Mouse (Mus musculus): Measurements from ENCODE around the gene Csrnp1. TPM values are rescaled to one million over a fixed set of nuclear protein-coding genes. Genes with fewer than 3 reads are reported as not detected.
A peak's percentile ranks its signal among the peaks of the same experiment; 100 is the strongest.

Csrnp1 gene
- total and polyA plus RNA-seq, 2 experiments: 9.2 to 9.7 TPM

DNA sequence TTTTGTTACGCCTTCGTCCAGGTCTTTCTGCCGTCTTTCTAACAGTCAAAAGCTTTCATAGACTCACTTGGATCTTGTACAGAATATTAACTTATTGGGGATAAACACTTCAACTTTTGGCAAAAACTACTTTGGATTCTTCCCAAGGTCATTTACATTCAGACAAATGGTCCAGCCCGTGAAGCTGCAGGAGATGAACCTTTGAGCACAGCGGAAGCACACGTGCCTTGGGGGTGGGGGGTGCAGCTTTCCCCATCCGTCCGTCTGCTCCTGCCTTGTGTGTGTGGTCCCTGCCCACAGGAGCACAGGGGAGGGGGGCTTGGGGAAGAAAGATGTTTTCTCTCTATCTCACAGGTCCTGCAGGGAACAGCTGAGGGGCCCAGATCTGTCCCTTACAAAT lies 58.7 kb downstream of the Csrnp1 start:
- no peaks in the 10 kb centered on the region for H3K4me1 ChIP-seq (ENCODE audit: control insufficient read depth, insufficient read depth, low read length)
- no peak overlapping the region for H3K27ac ChIP-seq (replicated peaks; ENCODE audit: insufficient read depth, low read depth, low read length)
- no peaks in the 10 kb centered on the region for H3K27me3 ChIP-seq (ENCODE audit: control insufficient read depth, insufficient read depth, low read length)
- WGBS: 55% methylated on average over 8 of the region's 8 CpGs
- H3K36me3 ChIP-seq (ENCODE audit: control insufficient read depth, insufficient read depth, low read length): peaks cover 45% of the 10 kb centered on the region
- peak; percentile 56 for DNase-seq (ENCODE audit: extremely low read depth, low read depth, low spot score)
- no peaks in the 10 kb centered on the region for H3K79me2 ChIP-seq (ENCODE audit: control insufficient read depth, insufficient read depth, low read length)
- TF ChIP-seq CTCF (IDR thresholded peaks at IDR 0.05; ENCODE audit: low read depth, low read length) (no peak), POLR2A (IDR thresholded peaks at IDR 0.05; ENCODE audit: extremely low read depth, insufficient read depth, low read length) (no peak)
- H3K4me3 ChIP-seq (ENCODE audit: insufficient read depth, low read depth, low read length): no peak overlapping the region
- H3K9ac ChIP-seq (ENCODE audit: low read depth, low read length): no peak overlapping the region

GRCm38 (mm10) chr9:119925120-119925657 lies 59.3 kb downstream of the Csrnp1 start:
- 85% methylated on average over 16 of the region's 16 CpGs for WGBS
- no peaks in the 10 kb centered on the region for H3K27me3 ChIP-seq (ENCODE audit: control insufficient read depth, insufficient read depth, low read length)
- H3K79me2 ChIP-seq (ENCODE audit: control insufficient read depth, insufficient read depth, low read length): no peaks in the 10 kb centered on the region
- H3K4me1 ChIP-seq (ENCODE audit: control insufficient read depth, insufficient read depth, low read length): no peaks in the 10 kb centered on the region
- H3K4me3 ChIP-seq (ENCODE audit: insufficient read depth, low read depth, low read length): no peak overlapping the region
- DNase-seq (ENCODE audit: extremely low read depth, low read depth, low spot score): peak; percentile 25
- no peak overlapping the region for H3K27ac ChIP-seq (replicated peaks; ENCODE audit: insufficient read depth, low read depth, low read length)
- no peak overlapping the region for H3K9ac ChIP-seq (ENCODE audit: low read depth, low read length)
- TF ChIP-seq CTCF (IDR thresholded peaks at IDR 0.05; ENCODE audit: low read depth, low read length): no peak
- TF ChIP-seq POLR2A (IDR thresholded peaks at IDR 0.05; ENCODE audit: extremely low read depth, insufficient read depth, low read length): no peak
- peaks cover 46% of the 10 kb centered on the region for H3K36me3 ChIP-seq (ENCODE audit: control insufficient read depth, insufficient read depth, low read length)

DNA sequence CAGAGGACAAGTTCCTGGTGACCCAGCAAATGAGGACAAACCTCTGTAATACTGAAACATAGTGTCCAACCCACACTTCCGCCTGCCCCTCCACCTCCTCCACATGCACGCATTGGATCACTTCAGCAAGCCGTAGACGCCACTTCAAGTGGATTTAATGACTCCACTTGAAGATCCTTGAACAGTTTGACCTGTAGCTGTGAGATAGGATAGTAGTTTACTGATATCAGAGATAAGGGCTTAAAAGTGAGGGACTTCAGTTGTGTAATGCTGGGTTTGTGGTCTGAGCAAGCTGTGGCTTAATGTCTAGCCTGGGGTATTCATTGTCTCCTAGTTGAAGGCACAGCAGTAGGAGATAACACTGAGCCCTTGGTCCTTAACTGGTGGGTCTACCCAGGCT lies 61.0 kb downstream of the Csrnp1 start:
- 94% methylated on average over 4 of the region's 4 CpGs for WGBS
- no peak for TF ChIP-seq CTCF (IDR thresholded peaks at IDR 0.05; ENCODE audit: low read depth, low read length)
- TF ChIP-seq POLR2A (IDR thresholded peaks at IDR 0.05; ENCODE audit: extremely low read depth, insufficient read depth, low read length): no peak
- H3K36me3 ChIP-seq (ENCODE audit: control insufficient read depth, insufficient read depth, low read length): peaks cover 48% of the 10 kb centered on the region
- no peaks in the 10 kb centered on the region for H3K79me2 ChIP-seq (ENCODE audit: control insufficient read depth, insufficient read depth, low read length)
- H3K27ac ChIP-seq (replicated peaks; ENCODE audit: insufficient read depth, low read depth, low read length): no peak overlapping the region
- no peak for DNase-seq (ENCODE audit: extremely low read depth, low read depth, low spot score)
- H3K4me1 ChIP-seq (ENCODE audit: control insufficient read depth, insufficient read depth, low read length): no peaks in the 10 kb centered on the region
- H3K27me3 ChIP-seq (ENCODE audit: control insufficient read depth, insufficient read depth, low read length): no peaks in the 10 kb centered on the region
- H3K4me3 ChIP-seq (ENCODE audit: insufficient read depth, low read depth, low read length): no peak overlapping the region
- no peak overlapping the region for H3K9ac ChIP-seq (ENCODE audit: low read depth, low read length)

Other genes starting within 250 kb of the Csrnp1 start
- not detected in 2 replicates for gene Scn11a, start 159.2 kb downstream of the Csrnp1 start, total RNA-seq (2014; rRNA removed)
- gene Scn11a, start 159.2 kb downstream of the Csrnp1 start, polyA plus RNA-seq (2012; rRNA removed): not detected in 2 replicates
- gene Wdr48, start 89.8 kb downstream of the Csrnp1 start, total RNA-seq (2014; rRNA removed): 23.3 and 24.5 TPM in 2 replicates
- gene Wdr48, start 89.8 kb downstream of the Csrnp1 start, polyA plus RNA-seq (2012; rRNA removed): 12.5 and 13.3 TPM in 2 replicates
- 10.9 and 11.5 TPM in 2 replicates for gene Gorasp1, start 47.1 kb downstream of the Csrnp1 start, total RNA-seq (2014; rRNA removed)
- gene Gorasp1, start 47.1 kb downstream of the Csrnp1 start, polyA plus RNA-seq (2012; rRNA removed): 18.1 and 20.7 TPM in 2 replicates
- 0.07 TPM in 1 of 2 replicates, not detected in the other for gene Ttc21a, start 47.1 kb downstream of the Csrnp1 start, total RNA-seq (2014; rRNA removed)
- gene Ttc21a, start 47.1 kb downstream of the Csrnp1 start, polyA plus RNA-seq (2012; rRNA removed): not detected in 2 replicates
- under 0.01 and 0.09 TPM in 2 replicates for gene Xirp1, start 38.9 kb upstream of the Csrnp1 start, total RNA-seq (2014; rRNA removed)
- gene Xirp1, start 38.9 kb upstream of the Csrnp1 start, polyA plus RNA-seq (2012; rRNA removed): 0.11 TPM in 2 replicates
- gene Cx3cr1, start 85.2 kb upstream of the Csrnp1 start, total RNA-seq (2014; rRNA removed): 0.09 and 0.40 TPM in 2 replicates
- 0.27 and 0.39 TPM in 2 replicates for gene Cx3cr1, start 85.2 kb upstream of the Csrnp1 start, polyA plus RNA-seq (2012; rRNA removed)
- gene Ccr8, start 107.5 kb upstream of the Csrnp1 start, total RNA-seq (2014; rRNA removed): not detected in 2 replicates
- gene Ccr8, start 107.5 kb upstream of the Csrnp1 start, polyA plus RNA-seq (2012; rRNA removed): 0.07 TPM in 1 of 2 replicates, not detected in the other
- gene Slc25a38, start 125.7 kb upstream of the Csrnp1 start, total RNA-seq (2014; rRNA removed): 18.7 and 24.6 TPM in 2 replicates
- gene Slc25a38, start 125.7 kb upstream of the Csrnp1 start, polyA plus RNA-seq (2012; rRNA removed): 39.3 and 44.2 TPM in 2 replicates
- 646 and 710 TPM in 2 replicates for gene Rpsa, start 143.0 kb upstream of the Csrnp1 start, total RNA-seq (2014; rRNA removed)
- 896 and 1,141 TPM in 2 replicates for gene Rpsa, start 143.0 kb upstream of the Csrnp1 start, polyA plus RNA-seq (2012; rRNA removed)
- gene Mobp, start 165.0 kb upstream of the Csrnp1 start, total RNA-seq (2014; rRNA removed): 0.13 TPM in 1 of 2 replicates, not detected in the other
- not detected in 2 replicates for gene Mobp, start 165.0 kb upstream of the Csrnp1 start, polyA plus RNA-seq (2012; rRNA removed)

All from liver, adult 2 months (tissue).